In the genomic region with DNA sequence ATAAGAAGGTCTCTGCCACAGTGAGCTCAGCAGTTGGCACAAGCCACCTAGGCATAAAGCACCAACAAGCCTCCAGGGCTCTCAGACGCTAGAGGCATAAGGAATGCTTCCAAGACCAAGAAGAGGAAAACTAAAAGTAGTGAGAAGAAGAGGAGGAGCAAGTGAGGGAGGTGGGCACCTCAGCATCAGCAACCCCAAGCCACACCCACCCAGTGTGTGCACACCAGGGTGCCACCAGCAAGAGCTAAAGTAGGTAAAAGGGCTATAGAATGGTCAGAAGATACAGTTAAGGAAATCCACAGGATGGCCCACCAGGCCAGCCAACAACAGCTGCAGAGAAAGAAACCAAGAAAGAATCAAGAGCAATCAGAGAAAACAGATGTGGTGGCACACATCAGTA, we compare ENCODE assay signal across 22 mouse cellular contexts. TPM values are rescaled to one million over a fixed set of nuclear protein-coding genes. Genes with fewer than 3 reads are reported as not detected.
DNase-seq lines count a peak whose midpoint lies in the region; ATAC-seq and TF ChIP-seq lines count a peak whose summit lies in the region.
"Had no signal": no experiment of that assay in that cellular context is flagged by ENCODE, and none has a peak within 500 bp of the region (broad histone marks: within the 10 kb centered on the region; RNA-seq: fewer than 3 reads in every experiment).

No protein-coding gene starts in this region.

- H3K4me3 ChIP-seq in lung, embryonic 14.5 days (ENCODE audit: low read depth, low read length), result no peak overlapping the region
- H3K4me3 ChIP-seq in lung, adult 2 months (replicated peaks; ENCODE audit: extremely low read depth, low read depth, low read length), result no peak overlapping the region
- H3K4me3 ChIP-seq in erythroblast, embryonic 14.5 days (replicated peaks), result peak overlapping the region; percentile 83
- peak overlapping the region; percentile 62 for H3K4me3 ChIP-seq in liver, embryonic 12.5 days
- H3K4me3 ChIP-seq in liver, embryonic 16.5 days (ENCODE audit: low read depth, low read length), result peak overlapping the region; percentile 67
- H3K4me3 ChIP-seq: embryonic facial prominence, embryonic 12.5 days; forebrain, embryonic 10.5 days; gastrocnemius, adult 2 months; hindbrain, embryonic 15.5 days had no signal

- no peaks in the 10 kb centered on the region for H3K27me3 ChIP-seq in lung, embryonic 14.5 days (ENCODE audit: insufficient read depth, low read length)
- H3K27me3 ChIP-seq in erythroblast, embryonic 14.5 days (ENCODE audit: control insufficient read depth), result no peaks in the 10 kb centered on the region
- H3K27me3 ChIP-seq in liver, embryonic 12.5 days (replicated peaks), result no peaks in the 10 kb centered on the region
- no peaks in the 10 kb centered on the region for H3K27me3 ChIP-seq in liver, embryonic 16.5 days (ENCODE audit: control insufficient read depth, insufficient read depth, low read depth, low read length)
- H3K27me3 ChIP-seq: CH12.LX; embryonic facial prominence, embryonic 12.5 days; hindbrain, embryonic 15.5 days; Patski had no signal

- no peak for TF ChIP-seq CTCF in lung, embryonic 14.5 days (IDR thresholded peaks at IDR 0.05; ENCODE audit: low read depth)
- no peak for TF ChIP-seq CTCF in lung, adult 2 months (IDR thresholded peaks at IDR 0.05; ENCODE audit: insufficient read depth, low read length)

- H3K36me3 ChIP-seq in lung, embryonic 14.5 days (ENCODE audit: insufficient read depth), result peaks cover 88% of the 10 kb centered on the region
- H3K36me3 ChIP-seq in erythroblast, embryonic 14.5 days (ENCODE audit: control insufficient read depth), result peaks cover 100% of the 10 kb centered on the region
- H3K36me3 ChIP-seq in liver, embryonic 12.5 days, result peaks cover 100% of the 10 kb centered on the region
- peaks cover 86% of the 10 kb centered on the region for H3K36me3 ChIP-seq in liver, embryonic 16.5 days (ENCODE audit: control insufficient read depth, insufficient read depth)

- no peaks in the 10 kb centered on the region for H3K4me1 ChIP-seq in lung, embryonic 14.5 days (ENCODE audit: insufficient read depth)
- H3K4me1 ChIP-seq in lung, adult 2 months (ENCODE audit: control insufficient read depth, insufficient read depth, low read length), result no peaks in the 10 kb centered on the region
- peaks cover 91% of the 10 kb centered on the region for H3K4me1 ChIP-seq in erythroblast, embryonic 14.5 days (ENCODE audit: control insufficient read depth)
- H3K4me1 ChIP-seq in liver, embryonic 12.5 days, result peaks cover 77% of the 10 kb centered on the region
- peaks cover 47% of the 10 kb centered on the region for H3K4me1 ChIP-seq in liver, embryonic 16.5 days (ENCODE audit: control insufficient read depth, low read depth, low read length)
- H3K4me1 ChIP-seq: embryonic facial prominence, embryonic 12.5 days; forebrain, embryonic 10.5 days; hindbrain, embryonic 15.5 days had no signal

- DNase-seq in lung, embryonic 14.5 days, result no peak
- no peak for DNase-seq in lung, adult 2 months
- no peak for DNase-seq in cerebellum, postnatal 36 days
- DNase-seq in gastrocnemius, postnatal 36 days, result no peak
- DNase-seq: adrenal gland, postnatal 14 days; cerebellum, adult 18-20 months; cerebellum, postnatal 10 days; gastrocnemius, adult 2 months; gastrocnemius, postnatal 25 days; heart, adult 11 months; heart, postnatal 36 days had no signal

- TF ChIP-seq POLR2A in lung, adult 2 months (IDR thresholded peaks at IDR 0.05; ENCODE audit: borderline replicate concordance, extremely low read depth, low read depth, low read length), result no peak

- no peak for ATAC-seq in lung, embryonic 14.5 days (ENCODE audit: insufficient read depth)
- ATAC-seq in liver, embryonic 12.5 days, result no peak
- no peak for ATAC-seq in liver, embryonic 16.5 days (ENCODE audit: low read depth)
- no peak for ATAC-seq in megakaryocyte-erythroid progenitor cell, adult 5-6 weeks (replicated peaks; ENCODE audit: low FRiP score, low TSS enrichment, poor library complexity, severe bottlenecking)
- ATAC-seq: activated CD4-positive, CD25-positive, alpha-beta regulatory T cell, adult 4 months; forebrain, embryonic 14.5 days; Patski had no signal

- no peaks in the 10 kb centered on the region for H3K9me3 ChIP-seq in lung, embryonic 14.5 days (ENCODE audit: low read depth, low read length)
- no peaks in the 10 kb centered on the region for H3K9me3 ChIP-seq in erythroblast, embryonic 14.5 days (ENCODE audit: control insufficient read depth, low read length)
- no peaks in the 10 kb centered on the region for H3K9me3 ChIP-seq in liver, embryonic 12.5 days (replicated peaks)
- H3K9me3 ChIP-seq in liver, embryonic 16.5 days (replicated peaks; ENCODE audit: control insufficient read depth, low read length), result no peaks in the 10 kb centered on the region
- H3K9me3 ChIP-seq: embryonic facial prominence, embryonic 12.5 days; forebrain, embryonic 10.5 days; hindbrain, embryonic 15.5 days had no signal

- no peak overlapping the region for H3K27ac ChIP-seq in lung, embryonic 14.5 days (ENCODE audit: low read depth)
- peak overlapping the region; percentile 99 for H3K27ac ChIP-seq in liver, embryonic 12.5 days
- peak overlapping the region; percentile 98 for H3K27ac ChIP-seq in liver, embryonic 16.5 days (ENCODE audit: low read length)
- H3K27ac ChIP-seq: embryonic facial prominence, embryonic 12.5 days; forebrain, embryonic 10.5 days; hindbrain, embryonic 15.5 days had no signal

- WGBS in lung, embryonic 14.5 days, result 84% methylated on average over 1 of the region's 1 CpGs
- WGBS in lung, adult 2 months, result 61% methylated on average over 1 of the region's 1 CpGs
- 82% methylated on average over 1 of the region's 1 CpGs for WGBS in liver, embryonic 12.5 days (ENCODE audit: insufficient replicate concordance)
- WGBS in liver, embryonic 16.5 days (ENCODE audit: insufficient replicate concordance), result 50% methylated on average over 1 of the region's 1 CpGs

- intact Hi-C loops in gastrocnemius, postnatal 36 days (cut with DNase I), result loop anchor here (5.0 kb wide), 1 partner anchor 69 kb away; no protein-coding TSS in a partner anchor

- peak overlapping the region; percentile 25; the same call in 1 of the 2 replicates for H3K4me2 ChIP-seq in lung, embryonic 14.5 days
- H3K4me2 ChIP-seq in liver, embryonic 12.5 days, result peak overlapping the region; percentile 80
- peak overlapping the region; percentile 93 for H3K4me2 ChIP-seq in liver, embryonic 16.5 days (ENCODE audit: low read depth, low read length)
- H3K4me2 ChIP-seq: embryonic facial prominence, embryonic 12.5 days; hindbrain, embryonic 15.5 days had no signal

- no peak overlapping the region for H3K9ac ChIP-seq in lung, embryonic 14.5 days
- H3K9ac ChIP-seq in liver, embryonic 12.5 days, result peak overlapping the region; percentile 81
- peak overlapping the region; percentile 80 for H3K9ac ChIP-seq in liver, embryonic 16.5 days (ENCODE audit: low read depth, low read length)
- H3K9ac ChIP-seq: embryonic facial prominence, embryonic 12.5 days; hindbrain, embryonic 15.5 days had no signal

RNA-seq across cellular contexts. Expression of a gene that starts 10.1 kb away (rescaled TPM):
- 72.6 and 80.8 TPM in 2 replicates for polyA plus RNA-seq in lung, embryonic 14.5 days (2014; fragmentation: Nextera tagmentation; extraction: Ambion mirVana)
- polyA plus RNA-seq in lung, adult 2 months (2012; rRNA removed), result 29.3 and 38.1 TPM in 2 replicates
- polyA plus RNA-seq in erythroblast, embryonic 14.5 days (2012), result 155 and 250 TPM in 2 replicates
- polyA plus RNA-seq in liver, embryonic 12.5 days (2016; fragmentation: Nextera tagmentation; extraction: Ambion mirVana), result 487 and 506 TPM in 2 replicates
- polyA plus RNA-seq in liver, embryonic 16.5 days (2015; fragmentation: Nextera tagmentation; extraction: Ambion mirVana), result 392 and 410 TPM in 2 replicates
- total RNA-seq in megakaryocyte-erythroid progenitor cell, adult 5-6 weeks (2014; fragmentation: Nextera tagmentation), result 185 and 204 TPM in 2 replicates
- 100 and 151 TPM in 2 replicates for total RNA-seq in megakaryocyte-erythroid progenitor cell, adult 5-6 weeks (2017)
- total RNA-seq in gastrocnemius, postnatal 36 days (2021), result 100 to 1,000 TPM; 197 to 239 TPM

RNA-seq across cellular contexts. Expression of a gene that starts 28.3 kb away (rescaled TPM):
- 27.8 and 31.9 TPM in 2 replicates for polyA plus RNA-seq in lung, embryonic 14.5 days (2014; fragmentation: Nextera tagmentation; extraction: Ambion mirVana)
- 7.7 and 7.9 TPM in 2 replicates for polyA plus RNA-seq in lung, adult 2 months (2012; rRNA removed)
- 0.53 and 0.75 TPM in 2 replicates for polyA plus RNA-seq in erythroblast, embryonic 14.5 days (2012)
- polyA plus RNA-seq in liver, embryonic 12.5 days (2016; fragmentation: Nextera tagmentation; extraction: Ambion mirVana), result 13.0 and 13.5 TPM in 2 replicates
- 1.8 and 2.3 TPM in 2 replicates for polyA plus RNA-seq in liver, embryonic 16.5 days (2015; fragmentation: Nextera tagmentation; extraction: Ambion mirVana)
- total RNA-seq in megakaryocyte-erythroid progenitor cell, adult 5-6 weeks (2014; fragmentation: Nextera tagmentation), result 18.2 and 37.5 TPM in 2 replicates
- total RNA-seq in megakaryocyte-erythroid progenitor cell, adult 5-6 weeks (2017), result 25.9 and 44.6 TPM in 2 replicates
- total RNA-seq in gastrocnemius, postnatal 36 days (2021), result 10 to 100 TPM; 34.3 to 34.9 TPM

Comparison
In these comparisons a context has a peak if more than half of its experiments do, and no peak if none do; other contexts are left out.
1. H3K4me2 ChIP-seq: peak in every context shown above with its lines; median percentile 93 in liver, embryonic 16.5 days; 80 in liver, embryonic 12.5 days; 25 in lung, embryonic 14.5 days.
2. H3K4me3 ChIP-seq: peak in erythroblast, embryonic 14.5 days (single experiment), liver, embryonic 12.5 days (single experiment) and liver, embryonic 16.5 days (single experiment); none in lung, embryonic 14.5 days (single experiment) and lung, adult 2 months (single experiment).